Mouse (Mus musculus): ENCODE measurements around the gene Ermn. TPM values are rescaled to one million over a fixed set of nuclear protein-coding genes. Genes with fewer than 3 reads are reported as not detected.

The Ermn gene
- polyA plus RNA-seq, 1 experiment from 2014 or later, result 0.28 TPM

DNA sequence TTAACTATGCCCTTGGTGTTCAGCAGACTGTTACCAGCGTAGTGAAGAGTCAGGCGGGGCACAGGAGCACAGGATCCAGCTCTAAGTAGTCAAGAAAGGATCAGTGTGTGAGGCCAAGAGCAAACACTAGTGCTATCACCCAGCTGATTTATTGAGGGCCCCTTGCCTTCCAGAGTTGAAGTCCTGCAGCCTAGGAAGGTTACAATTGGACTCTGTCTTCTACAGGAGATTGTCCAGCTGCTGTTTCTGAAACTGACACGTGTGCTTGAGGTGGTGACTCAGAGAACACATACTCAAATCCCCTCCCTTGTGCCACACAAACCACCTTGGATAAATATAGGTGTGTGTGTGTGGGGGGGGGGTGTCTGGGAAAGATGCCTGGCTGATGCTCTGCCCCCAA, 51.2 kb downstream of the Ermn start:
- Histone ChIP-seq H3K4me3 (replicated peaks) (no peak overlapping the region), H3K36me3 (no peaks in the 10 kb centered on the region), H3K4me2 (replicated peaks) (no peak overlapping the region), H3K4me1 (replicated peaks) (no peaks in the 10 kb centered on the region), H3K9ac (replicated peaks) (no peak overlapping the region), H3K27ac (no peak overlapping the region), H3K9me3 (no peaks in the 10 kb centered on the region), H3K27me3 (no peaks in the 10 kb centered on the region)
- no peak for ATAC-seq
- 90% methylated on average over 3 of the region's 3 CpGs for WGBS

DNA sequence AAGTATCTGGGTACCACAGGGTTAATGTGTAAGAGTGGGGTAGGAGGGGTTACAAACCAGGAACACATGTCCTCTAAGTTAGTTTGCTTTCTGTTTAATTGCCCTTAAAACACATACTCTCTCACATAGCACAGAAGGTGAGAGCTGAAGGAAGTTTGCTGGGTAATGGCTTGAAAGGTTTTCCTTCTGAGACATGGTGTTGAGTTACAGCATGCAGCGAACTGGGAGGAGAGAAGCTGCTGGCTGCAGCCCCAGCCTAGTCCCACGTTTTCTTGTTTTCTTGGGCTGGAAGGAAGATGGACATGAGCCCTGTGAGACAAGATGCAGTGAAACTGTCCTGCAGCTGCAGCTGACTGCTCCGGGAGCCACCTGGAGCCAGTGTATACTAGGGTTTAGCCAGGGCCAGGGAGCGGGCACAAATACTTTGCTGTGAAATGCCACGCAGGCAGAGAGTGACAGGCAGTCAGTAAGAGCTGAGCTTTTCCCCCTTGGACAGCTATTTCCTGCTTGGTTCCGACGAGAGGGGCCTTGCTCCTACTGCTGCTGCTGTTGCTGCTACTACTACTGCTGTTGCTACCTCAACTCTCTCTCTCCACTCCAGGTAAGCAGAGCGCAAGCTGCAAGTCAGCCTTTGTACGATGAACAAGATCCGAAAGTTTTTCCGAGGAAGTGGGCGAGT, 54.8 kb downstream of the Ermn start, which contains the start of gene Galnt5:
Galnt5 (plus strand) TSS at position 133 of the 679 bp plus-strand sequence.
- Histone ChIP-seq H3K4me2 (replicated peaks) (no peak within 1 kb of the TSS), H3K27me3 (no peaks in the 10 kb centered on the region), H3K27ac (no peak within 1 kb of the TSS), H3K36me3 (no peaks in the 10 kb centered on the region), H3K9ac (replicated peaks) (no peak within 1 kb of the TSS), H3K4me1 (replicated peaks) (no peaks in the 10 kb centered on the region), H3K9me3 (no peaks in the 10 kb centered on the region), H3K4me3 (replicated peaks) (no peak within 1 kb of the TSS)
- no peak for ATAC-seq
- WGBS, result 73% methylated on average over 12 of the region's 12 CpGs

Other genes starting within 250 kb of the Ermn start
- gene Galnt5, start 55.0 kb downstream of the Ermn start, polyA plus RNA-seq (2015; fragmentation: Nextera tagmentation; extraction: Ambion mirVana), result 0.11 TPM in 1 of 2 replicates, not detected in the other
- 0.34 and 0.50 TPM in 2 replicates for gene Cytip, start 142.7 kb upstream of the Ermn start, polyA plus RNA-seq (2015; fragmentation: Nextera tagmentation; extraction: Ambion mirVana)